Mouse (Mus musculus) urinary bladder, adult 2 months (tissue): ENCODE results near the gene Plpp7. TPM values are rescaled to one million over a fixed set of nuclear protein-coding genes. Genes with fewer than 3 reads are reported as not detected.

Experiments
- polyA plus RNA-seq: library from polyadenylated mRNA; depleted of rRNA; stranded (reverse); fragments of >200 nt; gene quantifications from 2 replicates; pipeline ENCODE4 v1.2.3, GENCODE M21; 2012; rRNA removed

The Plpp7 gene
- polyA plus RNA-seq, 1 experiment = 4.9 TPM

Other genes with a start within 250 kb of the Plpp7 start
- gene Fibcd1, start 249.5 kb upstream of the Plpp7 start, polyA plus RNA-seq = 0.01 and 0.04 TPM in 2 replicates
- gene Lamc3, start 208.2 kb upstream of the Plpp7 start, polyA plus RNA-seq = 2.8 and 4.1 TPM in 2 replicates
- 4.1 and 5.4 TPM in 2 replicates for gene Aif1l, start 145.4 kb upstream of the Plpp7 start, polyA plus RNA-seq
- gene Nup214, start 121.1 kb upstream of the Plpp7 start, polyA plus RNA-seq = 20.4 and 28.2 TPM in 2 replicates
- gene Fam78a, start 10.7 kb upstream of the Plpp7 start, polyA plus RNA-seq = 0.48 and 0.74 TPM in 2 replicates
- 34.1 and 53.6 TPM in 2 replicates for gene Prrc2b, start 55.6 kb downstream of the Plpp7 start, polyA plus RNA-seq
- gene Pomt1, start 141.1 kb downstream of the Plpp7 start, polyA plus RNA-seq = 14.8 and 16.3 TPM in 2 replicates
- 54.3 and 70.5 TPM in 2 replicates for gene Uck1, start 164.6 kb downstream of the Plpp7 start, polyA plus RNA-seq
- 50.8 and 55.4 TPM in 2 replicates for gene Golga2, start 191.9 kb downstream of the Plpp7 start, polyA plus RNA-seq
- 248 TPM in 2 replicates for gene Swi5, start 192.5 kb downstream of the Plpp7 start, polyA plus RNA-seq